Mouse (Mus musculus) retina, embryonic 14.5 days (tissue): Measurements from ENCODE around the gene Mroh3.

Experiments
- DNase-seq: peaks from one replicate; pipeline ENCODE4 v3.0.0-alpha.2; 2015; ENCODE audit warnings: low spot score

The Mroh3 gene

GRCm38 (mm10) chr1:136228328-136229039 is 15.9 kb upstream of the Mroh3 start:
- DNase-seq, result peak; percentile 51

- DNase-seq, result no peak
Observed at GRCm38 (mm10) chr1:136227870-136228269, 15.2 kb upstream of the Mroh3 start.

GRCm38 (mm10) chr1:136226626-136227025 is 14.0 kb upstream of the Mroh3 start:
- DNase-seq, result no peak

- DNase-seq, result no peak
Observed at GRCm38 (mm10) chr1:136225846-136226245, 13.2 kb upstream of the Mroh3 start.

GRCm38 (mm10) chr1:136223758-136224342 is 11.2 kb upstream of the Mroh3 start:
- no peak for DNase-seq

- DNase-seq, result no peak
Observed at GRCm38 (mm10) chr1:136222386-136222785, 9.8 kb upstream of the Mroh3 start.

GRCm38 (mm10) chr1:136220037-136220871 is 7.6 kb upstream of the Mroh3 start:
- DNase-seq, result no peak

- no peak for DNase-seq
Observed at GRCm38 (mm10) chr1:136214304-136214703, 1.7 kb upstream of the Mroh3 start.

- DNase-seq, result no peak
Observed at GRCm38 (mm10) chr1:136190033-136190432, 22.6 kb downstream of the Mroh3 start.

- DNase-seq, result no peak
Observed at GRCm38 (mm10) chr1:136179511-136180001, 33.1 kb downstream of the Mroh3 start.

- no peak for DNase-seq
Observed at GRCm38 (mm10) chr1:136178741-136179140, 33.9 kb downstream of the Mroh3 start.

- DNase-seq, result no peak
Observed at GRCm38 (mm10) chr1:136177085-136177484, 35.5 kb downstream of the Mroh3 start.

GRCm38 (mm10) chr1:136175183-136175582 is 37.4 kb downstream of the Mroh3 start:
- peak; percentile 80 for DNase-seq

- no peak for DNase-seq
Observed at GRCm38 (mm10) chr1:136174101-136174606, 38.5 kb downstream of the Mroh3 start.

GRCm38 (mm10) chr1:136172696-136173095 is 39.9 kb downstream of the Mroh3 start:
- no peak for DNase-seq

- DNase-seq, result peak; percentile 90
Observed at GRCm38 (mm10) chr1:136170109-136170508, 42.5 kb downstream of the Mroh3 start.

- peak; percentile 59 for DNase-seq
Observed at GRCm38 (mm10) chr1:136167657-136168056, 45.0 kb downstream of the Mroh3 start.

GRCm38 (mm10) chr1:136165436-136165835 is 47.2 kb downstream of the Mroh3 start:
- DNase-seq, result peak; percentile 53

- no peak for DNase-seq
Observed at GRCm38 (mm10) chr1:136161333-136161921, 51.2 kb downstream of the Mroh3 start.

GRCm38 (mm10) chr1:136160930-136161329 is 51.7 kb downstream of the Mroh3 start:
- DNase-seq, result no peak

- no peak for DNase-seq
Observed at GRCm38 (mm10) chr1:136160297-136160696, 52.3 kb downstream of the Mroh3 start.

GRCm38 (mm10) chr1:136159830-136160229 is 52.8 kb downstream of the Mroh3 start:
- no peak for DNase-seq
